Mouse (Mus musculus) adrenal gland, postnatal 36 days (tissue): ENCODE measurements around the gene Mecom. TPM values are rescaled to one million over a fixed set of nuclear protein-coding genes. Genes with fewer than 3 reads are reported as not detected.

Experiments used
- DNase-seq, 2 experiments: peaks; one replicate each; pipeline ENCODE4 v3.0.0; 2021; ENCODE audit warnings: mixed read lengths in 1 of 2
- total RNA-seq, 2 experiments: library from RNA; stranded (reverse); gene quantifications; 2 replicates each; pipeline ENCODE4 v1.2.3; 2021

Gene Mecom
- total RNA-seq, 2 experiments from 2014 or later, result 6.4 TPM

GRCm38 (mm10) chr3:30014962-30015660 lies 532.7 kb downstream of the Mecom start:
- DNase-seq, result peak; percentile 64 to 78

- DNase-seq, result no peak
Observed at GRCm38 (mm10) chr3:30014279-30014678, 533.5 kb downstream of the Mecom start.

GRCm38 (mm10) chr3:30013416-30013815 lies 534.4 kb downstream of the Mecom start:
- no peak for DNase-seq

GRCm38 (mm10) chr3:30012666-30013365 lies 535.0 kb downstream of the Mecom start:
- DNase-seq, result peak; percentile 38 to 44

GRCm38 (mm10) chr3:30012150-30012549 lies 535.7 kb downstream of the Mecom start:
- DNase-seq, result peak; percentile 36 to 60

GRCm38 (mm10) chr3:30011712-30012111 lies 536.1 kb downstream of the Mecom start:
- no peak for DNase-seq

- no peak for DNase-seq
Observed at GRCm38 (mm10) chr3:30010889-30011288, 536.9 kb downstream of the Mecom start.

- DNase-seq, result no peak
Observed at GRCm38 (mm10) chr3:30009596-30009995, 538.2 kb downstream of the Mecom start.

- DNase-seq, result no peak
Observed at GRCm38 (mm10) chr3:30004888-30005405, 542.9 kb downstream of the Mecom start.

- no peak for DNase-seq
Observed at GRCm38 (mm10) chr3:30000260-30000659, 547.5 kb downstream of the Mecom start.

GRCm38 (mm10) chr3:29999035-29999434 lies 548.8 kb downstream of the Mecom start:
- DNase-seq, result no peak

- no peak for DNase-seq
Observed at GRCm38 (mm10) chr3:29997068-29997467, 550.7 kb downstream of the Mecom start.

- no peak for DNase-seq
Observed at GRCm38 (mm10) chr3:29993346-29993745, 554.5 kb downstream of the Mecom start.

- no peak for DNase-seq
Observed at GRCm38 (mm10) chr3:29991523-29991922, 556.3 kb downstream of the Mecom start.

GRCm38 (mm10) chr3:29984431-29984830 lies 563.4 kb downstream of the Mecom start:
- DNase-seq, result no peak

- peak in 1 of 2 experiments; percentile 13 for DNase-seq
Observed at GRCm38 (mm10) chr3:29981259-29981910, 566.4 kb downstream of the Mecom start.

GRCm38 (mm10) chr3:29980531-29980930 lies 567.3 kb downstream of the Mecom start:
- no peak for DNase-seq

GRCm38 (mm10) chr3:29976580-29976979 lies 571.2 kb downstream of the Mecom start:
- no peak for DNase-seq

- no peak for DNase-seq
Observed at GRCm38 (mm10) chr3:29968433-29968949, 579.3 kb downstream of the Mecom start.

- DNase-seq, result no peak
Observed at GRCm38 (mm10) chr3:29963953-29964352, 583.9 kb downstream of the Mecom start.

- no peak for DNase-seq
Observed at GRCm38 (mm10) chr3:29963447-29963846, 584.4 kb downstream of the Mecom start.

GRCm38 (mm10) chr3:29959051-29959450 lies 588.8 kb downstream of the Mecom start:
- DNase-seq, result no peak
